Mouse (Mus musculus): ENCODE data around the gene Tepp. TPM values are rescaled to one million over a fixed set of nuclear protein-coding genes. Genes with fewer than 3 reads are reported as not detected.

Gene Tepp
- polyA plus RNA-seq, 3 experiments from 2014 or later, result not detected

DNA sequence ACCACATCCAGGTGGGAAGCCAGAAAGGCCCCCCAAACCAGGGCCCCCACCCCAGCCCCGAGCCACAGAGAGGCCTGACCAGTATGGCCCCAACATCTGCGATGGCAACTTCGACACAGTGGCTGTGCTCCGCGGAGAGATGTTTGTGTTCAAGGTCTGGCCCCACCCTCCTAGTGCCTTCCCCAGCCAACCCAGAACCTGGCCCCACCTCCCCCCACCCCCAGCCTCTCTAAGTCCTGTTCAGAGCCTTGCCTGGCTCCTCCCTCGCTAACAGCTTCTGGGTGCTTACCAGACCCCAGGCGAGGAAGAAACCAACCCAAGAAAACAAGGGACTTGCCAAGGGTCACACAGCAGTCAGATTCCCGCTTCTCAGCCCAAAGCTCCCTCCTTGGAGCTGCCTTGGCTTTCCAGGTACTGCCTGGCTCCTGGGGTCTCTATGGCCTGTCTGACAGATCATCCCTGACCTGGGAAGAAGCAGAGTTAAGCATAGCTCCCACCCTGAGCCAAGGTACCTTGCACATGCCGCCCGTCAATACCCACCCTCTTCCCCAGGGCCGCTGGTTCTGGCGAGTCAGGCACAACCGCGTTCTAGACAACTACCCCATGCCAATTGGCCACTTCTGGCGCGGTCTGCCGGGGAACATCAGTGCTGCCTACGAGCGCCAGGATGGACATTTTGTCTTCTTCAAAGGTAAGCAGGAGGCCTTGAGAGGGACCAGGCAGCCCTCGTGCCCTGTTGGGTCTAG, 59.4 kb downstream of the Tepp start:
- ATAC-seq, result peak; percentile 87

GRCm38 (mm10) chr8:95373389-95374002, 63.1 kb downstream of the Tepp start:
- ATAC-seq, result no peak

DNA sequence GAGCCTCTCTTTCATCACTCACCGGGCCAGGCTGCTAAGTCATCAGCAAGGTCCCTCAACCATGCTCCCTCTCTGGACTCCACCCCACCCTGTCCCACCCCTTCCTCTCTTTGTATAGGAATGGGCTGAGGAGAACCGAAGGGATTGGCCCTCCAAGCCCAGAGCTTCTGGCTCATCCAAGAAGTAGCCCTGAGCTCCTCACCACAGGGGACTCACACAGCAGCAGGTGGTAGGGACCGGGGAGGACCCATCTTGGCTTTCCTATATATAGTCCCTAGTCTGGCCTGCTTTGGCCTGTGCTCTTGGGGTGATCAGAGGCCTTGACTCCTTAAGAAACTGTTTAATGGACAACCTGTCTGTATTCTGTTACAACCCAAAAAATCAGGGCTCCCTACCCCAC, 64.1 kb downstream of the Tepp start:
- ATAC-seq, result no peak

GRCm38 (mm10) chr8:95375374-95375930, 65.1 kb downstream of the Tepp start:
- no peak for ATAC-seq

Other genes starting within 250 kb of the Tepp start
- gene Katnb1, start 229.4 kb upstream of the Tepp start, polyA plus RNA-seq (2017; shearing (Covaris generic)), result 10 to 100 TPM; 16.4 to 23.4 (median 17.0) TPM
- 1 to 10 TPM in 1 of 3 experiments, under 1 TPM in 1, not detected in 1; 0.40 to 1.1 TPM for gene Kifc3, start 107.8 kb upstream of the Tepp start, polyA plus RNA-seq (2017; shearing (Covaris generic))
- gene Cngb1, start 4.0 kb upstream of the Tepp start, polyA plus RNA-seq (2017; shearing (Covaris generic)), result under 1 TPM in 1 of 3 experiments, not detected in 2; 0.32 TPM
- gene Zfp319, start 21.4 kb downstream of the Tepp start, polyA plus RNA-seq (2017; shearing (Covaris generic)), result 1 to 10 TPM; 3.1 to 4.2 (median 3.6) TPM
- 10 to 100 TPM; 59.7 to 62.9 (median 59.7) TPM for gene Usb1, start 21.7 kb downstream of the Tepp start, polyA plus RNA-seq (2017; shearing (Covaris generic))
- gene Mmp15, start 41.7 kb downstream of the Tepp start, polyA plus RNA-seq (2017; shearing (Covaris generic)), result 1 to 10 TPM in 1 of 3 experiments, under 1 TPM in 2; 0.53 to 1.3 (median 0.63) TPM
- 10 to 100 TPM; 55.7 to 72.2 (median 70.1) TPM for gene Cfap20, start 124.3 kb downstream of the Tepp start, polyA plus RNA-seq (2017; shearing (Covaris generic))
- 10 to 100 TPM; 10.6 to 16.8 (median 12.5) TPM for gene Csnk2a2, start 179.5 kb downstream of the Tepp start, polyA plus RNA-seq (2017; shearing (Covaris generic))
- not detected for gene Ccdc113, start 223.5 kb downstream of the Tepp start, polyA plus RNA-seq (2017; shearing (Covaris generic))

Data from inflammation-experienced regulatory T-cells, adult 6 months (primary cell).